Mouse (Mus musculus) C2C12 (cell line): Measurements from ENCODE around the gene Thnsl2.

Experiments
- CTCF ChIP-seq: IDR thresholded peaks from one replicate; pipeline ENCODE4 v1.5.1; 2011; ENCODE audit not compliant: control insufficient read depth, insufficient read depth, insufficient read length
- MYOD1 ChIP-seq: IDR thresholded peaks from one replicate; pipeline ENCODE4 v1.6.1; 2011; ENCODE audit warnings: low read depth; ENCODE audit not compliant: control insufficient read depth, insufficient read length

- TF ChIP-seq CTCF (no peak), MYOD1 (no peak)
These were observed 62.2 kb downstream of the Thnsl2 start for GRCm38 (mm10) chr6:71082084-71082483.
